Mouse (Mus musculus): ENCODE results near the gene Abhd14b. TPM values are rescaled to one million over a fixed set of nuclear protein-coding genes. Genes with fewer than 3 reads are reported as not detected.

The Abhd14b gene
- total and polyA plus RNA-seq, 3 experiments, result 3.4 to 6.5 TPM; not detected in 1

- DNase-seq (ENCODE audit: low read depth, low spot score), result no peak
- Histone ChIP-seq H3K27ac (ENCODE audit: control insufficient read depth, low read depth, low read length) (no peak overlapping the region), H3K4me1 (ENCODE audit: control insufficient read depth in 1 of 2, insufficient read depth in 2 of 2, low read length in 2 of 2) (peaks cover 0 to 10% of the 10 kb centered on the region in 2 experiments; a peak in 2 of 4 replicates), H3K9me3 (replicated peaks; ENCODE audit: insufficient read depth, low read length) (no peaks in the 10 kb centered on the region), H3K36me3 (ENCODE audit: control insufficient read depth in 1 of 2, insufficient read depth in 2 of 2, low read length in 2 of 2) (peaks cover 0 to 5% of the 10 kb centered on the region in 2 experiments; a peak in 2 of 4 replicates), H3K27me3 (ENCODE audit: control insufficient read depth in 1 of 2, insufficient read depth in 2 of 2, low read length in 2 of 2) (no peaks in the 10 kb centered on the region), H3K4me3 (ENCODE audit: control insufficient read depth in 1 of 2, insufficient read depth in 1 of 2, low read depth in 2 of 2, low read length in 2 of 2) (no peak overlapping the region), H3K79me2 (ENCODE audit: control insufficient read depth, insufficient read depth, low read length, poor library complexity) (no peaks in the 10 kb centered on the region; the same call in 1 of the 2 replicates), H3K9ac (ENCODE audit: control insufficient read depth, low read depth, low read length, poor library complexity, severe bottlenecking) (no peak overlapping the region)
- no peak for TF ChIP-seq HCFC1 (IDR thresholded peaks at IDR 0.05; ENCODE audit: low read depth, low read length)
- no peak for TF ChIP-seq NRF1 (IDR thresholded peaks at IDR 0.05; ENCODE audit: insufficient read depth, low read depth, low read length, poor library complexity, severe bottlenecking)
- no peak for TF ChIP-seq SIN3A (IDR thresholded peaks at IDR 0.05; ENCODE audit: low read length)
- no peak for TF ChIP-seq TCF12 (IDR thresholded peaks at IDR 0.05; ENCODE audit: low read depth, low read length)
- TF ChIP-seq GABPA (IDR thresholded peaks at IDR 0.05; ENCODE audit: low read depth, low read length), result no peak
- TF ChIP-seq RCOR1 (IDR thresholded peaks at IDR 0.05; ENCODE audit: low read depth, low read length), result no peak
- no peak for TF ChIP-seq UBTF (IDR thresholded peaks at IDR 0.05; ENCODE audit: borderline replicate concordance, insufficient read depth, low read depth, low read length)
- no peak for TF ChIP-seq CHD2 (IDR thresholded peaks at IDR 0.05; ENCODE audit: low read length)
- TF ChIP-seq RAD21 (IDR thresholded peaks at IDR 0.05; ENCODE audit: low read depth, low read length), result no peak
- TF ChIP-seq JUND (IDR thresholded peaks at IDR 0.05; ENCODE audit: low read depth, low read length), result no peak
- no peak for TF ChIP-seq ZNF384 (IDR thresholded peaks at IDR 0.05; ENCODE audit: low read depth, low read length)
- no peak for TF ChIP-seq MAFK (IDR thresholded peaks at IDR 0.05; ENCODE audit: borderline replicate concordance, low read depth, low read length)
- TF ChIP-seq USF1 (IDR thresholded peaks at IDR 0.05; ENCODE audit: low read depth, low read length), result no peak
- no peak for TF ChIP-seq CHD1 (IDR thresholded peaks at IDR 0.05; ENCODE audit: low read depth, low read length)
- no peak for TF ChIP-seq MXI1 (IDR thresholded peaks at IDR 0.05; ENCODE audit: low read depth, low read length)
- TF ChIP-seq E2F4 (IDR thresholded peaks at IDR 0.05; ENCODE audit: borderline replicate concordance, low read depth, low read length), result no peak
Observed at GRCm38 (mm10) chr9:106442680-106443079, 4.6 kb upstream of the Abhd14b start.

GRCm38 (mm10) chr9:106444836-106445235 is 2.4 kb upstream of the Abhd14b start:
- Histone ChIP-seq H3K9ac (ENCODE audit: control insufficient read depth, low read depth, low read length, poor library complexity, severe bottlenecking) (no peak overlapping the region), H3K4me1 (ENCODE audit: control insufficient read depth in 1 of 2, insufficient read depth in 2 of 2, low read length in 2 of 2) (peaks cover 0 to 8% of the 10 kb centered on the region in 2 experiments; a peak in 1 of 4 replicates), H3K27me3 (ENCODE audit: control insufficient read depth in 1 of 2, insufficient read depth in 2 of 2, low read length in 2 of 2) (no peaks in the 10 kb centered on the region), H3K27ac (ENCODE audit: control insufficient read depth, low read depth, low read length) (no peak overlapping the region), H3K9me3 (replicated peaks; ENCODE audit: insufficient read depth, low read length) (no peaks in the 10 kb centered on the region), H3K4me3 (ENCODE audit: control insufficient read depth in 1 of 2, insufficient read depth in 1 of 2, low read depth in 2 of 2, low read length in 2 of 2) (no peak overlapping the region), H3K79me2 (ENCODE audit: control insufficient read depth, insufficient read depth, low read length, poor library complexity) (peaks cover 3% of the 10 kb centered on the region; the same call in 1 of the 2 replicates), H3K36me3 (ENCODE audit: control insufficient read depth in 1 of 2, insufficient read depth in 2 of 2, low read length in 2 of 2) (peaks cover 0 to 2% of the 10 kb centered on the region in 2 experiments; a peak in 2 of 4 replicates)
- TF ChIP-seq TCF12 (IDR thresholded peaks at IDR 0.05; ENCODE audit: low read depth, low read length) (no peak), CHD2 (IDR thresholded peaks at IDR 0.05; ENCODE audit: low read length) (no peak), TBP (IDR thresholded peaks at IDR 0.05; ENCODE audit: low read depth, low read length) (no peak), MAZ (IDR thresholded peaks at IDR 0.05; ENCODE audit: low read depth, low read length) (no peak), POLR2AphosphoS2 (IDR thresholded peaks at IDR 0.05; ENCODE audit: low read length) (no peak)
- no peak for DNase-seq (ENCODE audit: low read depth, low spot score)

Data from MEL (cell line).